Comparison of ENCODE assay signal across 16 mouse cellular contexts in genomic region chr1:35106665-35107064, GRCm38 (mm10).
DNase-seq lines count a peak whose midpoint lies in the region; ATAC-seq and TF ChIP-seq lines count a peak whose summit lies in the region.
"Had no signal": no experiment of that assay in that cellular context is flagged by ENCODE, and none has a peak within 500 bp of the region (broad histone marks: within the 10 kb centered on the region; RNA-seq: fewer than 3 reads in every experiment).

No protein-coding gene starts in this region.

- no peaks in the 10 kb centered on the region for H3K27me3 ChIP-seq in heart, embryonic 12.5 days (replicated peaks)
- H3K27me3 ChIP-seq in heart, embryonic 10.5 days (ENCODE audit: insufficient read depth, poor library complexity, severe bottlenecking), result no peaks in the 10 kb centered on the region
- no peaks in the 10 kb centered on the region for H3K27me3 ChIP-seq in liver, postnatal 0 days (ENCODE audit: insufficient read depth, low read length)
- no peaks in the 10 kb centered on the region for H3K27me3 ChIP-seq in liver, embryonic 12.5 days (replicated peaks)
- H3K27me3 ChIP-seq in hindbrain, embryonic 14.5 days (ENCODE audit: control insufficient read depth, insufficient read depth, low read length), result no peaks in the 10 kb centered on the region

- H3K4me3 ChIP-seq in heart, embryonic 12.5 days, result no peak overlapping the region
- H3K4me3 ChIP-seq in heart, embryonic 10.5 days, result no peak overlapping the region
- H3K4me3 ChIP-seq in liver, postnatal 0 days (ENCODE audit: low read depth, low read length), result no peak overlapping the region
- no peak overlapping the region for H3K4me3 ChIP-seq in liver, embryonic 12.5 days
- no peak overlapping the region for H3K4me3 ChIP-seq in hindbrain, embryonic 14.5 days (replicated peaks; ENCODE audit: low read length)

- TF ChIP-seq EP300 in liver, postnatal 0 days (IDR thresholded peaks at IDR 0.05; ENCODE audit: low read depth), result no peak

- intact Hi-C loops in left cerebral cortex, postnatal 4 days (cut with DNase I), result no loop called here

- H3K4me2 ChIP-seq in heart, embryonic 12.5 days, result no peak overlapping the region
- no peak overlapping the region for H3K4me2 ChIP-seq in liver, postnatal 0 days (ENCODE audit: low read depth, low read length)
- no peak overlapping the region for H3K4me2 ChIP-seq in liver, embryonic 12.5 days
- no peak overlapping the region for H3K4me2 ChIP-seq in hindbrain, embryonic 14.5 days (replicated peaks)

- H3K4me1 ChIP-seq in heart, embryonic 12.5 days (replicated peaks), result no peaks in the 10 kb centered on the region
- H3K4me1 ChIP-seq in heart, embryonic 10.5 days, result no peaks in the 10 kb centered on the region
- no peaks in the 10 kb centered on the region for H3K4me1 ChIP-seq in liver, postnatal 0 days (ENCODE audit: insufficient read depth)
- H3K4me1 ChIP-seq in liver, embryonic 12.5 days, result no peaks in the 10 kb centered on the region
- no peaks in the 10 kb centered on the region for H3K4me1 ChIP-seq in hindbrain, embryonic 14.5 days (replicated peaks; ENCODE audit: control insufficient read depth, insufficient read depth, low read length)

- 67% methylated on average over 1 of the region's 1 CpGs for WGBS in heart, embryonic 12.5 days
- WGBS in heart, embryonic 10.5 days, result 76% methylated on average over 1 of the region's 1 CpGs
- 47% methylated on average over 1 of the region's 1 CpGs for WGBS in liver, postnatal 0 days (ENCODE audit: insufficient replicate concordance)
- WGBS in liver, embryonic 12.5 days (ENCODE audit: insufficient replicate concordance), result 50% methylated on average over 1 of the region's 1 CpGs
- 93% methylated on average over 1 of the region's 1 CpGs for WGBS in hindbrain, embryonic 14.5 days

- H3K27ac ChIP-seq in heart, embryonic 12.5 days (ENCODE audit: poor library complexity, severe bottlenecking), result no peak overlapping the region
- H3K27ac ChIP-seq in heart, embryonic 10.5 days, result no peak overlapping the region
- H3K27ac ChIP-seq in liver, postnatal 0 days (ENCODE audit: low read depth), result no peak overlapping the region
- no peak overlapping the region for H3K27ac ChIP-seq in liver, embryonic 12.5 days
- no peak overlapping the region for H3K27ac ChIP-seq in hindbrain, embryonic 14.5 days

- DNase-seq in heart, embryonic 10.5 days (ENCODE audit: low spot score), result no peak
- DNase-seq in liver, postnatal 0 days, result no peak
- DNase-seq in hindbrain, embryonic 14.5 days (ENCODE audit: low spot score), result no peak
- peak; percentile 3 for DNase-seq in naive thymus-derived CD4-positive, alpha-beta T cell, adult 2 months (ENCODE audit: low read depth)
- no peak for DNase-seq in adrenal gland, postnatal 36 days
- no peak for DNase-seq in left cerebral cortex, postnatal 4 days
- DNase-seq: cerebellum, adult 18-20 months; gastrocnemius, postnatal 36 days; heart, postnatal 14 days; kidney, postnatal 10 days; lung, postnatal 4 days; right cerebral cortex, postnatal 4 days; thymus, postnatal 25 days had no signal

- H3K9me3 ChIP-seq in heart, embryonic 12.5 days (replicated peaks), result peaks cover 3% of the 10 kb centered on the region; the same call in 1 of the 2 replicates
- H3K9me3 ChIP-seq in heart, embryonic 10.5 days, result no peaks in the 10 kb centered on the region
- H3K9me3 ChIP-seq in liver, postnatal 0 days (ENCODE audit: low read length), result no peaks in the 10 kb centered on the region
- H3K9me3 ChIP-seq in liver, embryonic 12.5 days (replicated peaks), result no peaks in the 10 kb centered on the region; the same call in 1 of the 2 replicates
- 0 out of 2 replicates have a peak, but pooled peaks cover 4% of the 10 kb centered on the region for H3K9me3 ChIP-seq in hindbrain, embryonic 14.5 days (ENCODE audit: control insufficient read depth, low read length)
- H3K9me3 ChIP-seq: G1E had no signal

- ATAC-seq in heart, embryonic 12.5 days (ENCODE audit: insufficient number of reproducible peaks, low FRiP score), result peak; percentile 61; the same call in 1 of the 2 replicates
- ATAC-seq in liver, postnatal 0 days, result peak; percentile 36; the same call in 1 of the 2 replicates
- ATAC-seq in liver, embryonic 12.5 days, result no peak
- ATAC-seq in hindbrain, embryonic 14.5 days (ENCODE audit: low FRiP score), result peak; percentile 48; the same call in 1 of the 2 replicates

- no peaks in the 10 kb centered on the region for H3K36me3 ChIP-seq in heart, embryonic 12.5 days
- no peaks in the 10 kb centered on the region for H3K36me3 ChIP-seq in heart, embryonic 10.5 days
- H3K36me3 ChIP-seq in liver, postnatal 0 days (replicated peaks; ENCODE audit: insufficient read depth, low read length), result no peaks in the 10 kb centered on the region
- no peaks in the 10 kb centered on the region for H3K36me3 ChIP-seq in liver, embryonic 12.5 days
- H3K36me3 ChIP-seq in hindbrain, embryonic 14.5 days (replicated peaks; ENCODE audit: control insufficient read depth, insufficient read depth), result no peaks in the 10 kb centered on the region
- H3K36me3 ChIP-seq: G1E had no signal

- H3K9ac ChIP-seq in heart, embryonic 12.5 days, result no peak overlapping the region
- no peak overlapping the region for H3K9ac ChIP-seq in liver, postnatal 0 days (replicated peaks)
- H3K9ac ChIP-seq in liver, embryonic 12.5 days, result no peak overlapping the region
- H3K9ac ChIP-seq in hindbrain, embryonic 14.5 days, result no peak overlapping the region

- TF ChIP-seq CTCF in liver, postnatal 0 days (IDR thresholded peaks at IDR 0.05; ENCODE audit: low read depth), result no peak
